24 mouse cellular contexts compared by ENCODE assay signal in the genomic region with DNA sequence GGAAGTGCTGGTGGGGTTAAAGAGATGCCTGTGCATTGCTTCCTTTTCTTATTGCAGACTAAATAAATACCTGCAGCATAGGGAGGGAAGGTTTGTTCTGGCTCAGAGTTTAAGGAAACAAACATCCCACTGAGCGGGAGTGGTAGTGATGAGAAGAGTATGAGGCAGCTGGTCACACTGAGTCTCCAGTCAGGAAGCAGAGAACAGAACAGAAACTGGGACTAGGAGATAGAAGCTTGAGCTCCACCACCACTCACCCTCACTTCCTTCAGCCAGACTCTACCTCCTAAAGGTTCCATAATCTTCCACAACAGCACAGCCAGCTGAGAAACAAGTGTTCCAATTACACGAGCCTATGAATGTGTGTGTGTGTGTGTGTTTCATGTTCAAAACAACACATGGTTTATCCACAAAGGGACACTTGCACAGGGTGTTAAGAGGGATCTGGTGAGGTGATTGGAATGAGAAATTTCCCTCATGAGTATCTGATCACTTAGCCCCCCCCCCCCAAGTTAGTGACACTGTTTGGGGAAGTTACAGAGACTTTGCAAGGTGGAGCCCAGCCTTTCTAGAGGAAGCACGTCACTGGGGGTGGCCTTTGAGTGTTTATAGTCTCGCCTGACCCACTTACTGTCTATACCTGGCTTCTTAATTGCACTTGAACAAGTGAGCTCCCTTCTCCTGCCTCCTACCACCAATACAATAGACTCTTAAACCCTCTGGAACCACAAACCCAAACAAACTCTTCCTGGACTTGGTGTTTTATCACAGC. TPM values are rescaled to one million over a fixed set of nuclear protein-coding genes. Genes with fewer than 3 reads are reported as not detected.
"Had no signal": no experiment of that assay in that cellular context is flagged by ENCODE, and none has a peak within 500 bp of the region (broad histone marks: within the 10 kb centered on the region; RNA-seq: fewer than 3 reads in every experiment).

No protein-coding gene starts in this region.

- H3K27ac ChIP-seq: liver, embryonic 15.5 days; midbrain, embryonic 10.5 days; midbrain, embryonic 12.5 days; neural tube, embryonic 13.5 days; neural tube, embryonic 15.5 days; stomach, embryonic 15.5 days had no signal

- H3K36me3 ChIP-seq: liver, embryonic 15.5 days; midbrain, embryonic 10.5 days; midbrain, embryonic 12.5 days; neural tube, embryonic 13.5 days; neural tube, embryonic 15.5 days; stomach, embryonic 15.5 days had no signal

- H3K27me3 ChIP-seq: liver, embryonic 15.5 days; midbrain, embryonic 12.5 days; neural tube, embryonic 13.5 days; neural tube, embryonic 15.5 days had no signal

- ATAC-seq: liver, postnatal 0 days; midbrain, embryonic 16.5 days had no signal

- H3K9me3 ChIP-seq: liver, embryonic 15.5 days; midbrain, embryonic 10.5 days; midbrain, embryonic 12.5 days; neural tube, embryonic 13.5 days; neural tube, embryonic 15.5 days; stomach, embryonic 15.5 days had no signal

- H3K4me1 ChIP-seq: liver, embryonic 15.5 days; midbrain, embryonic 10.5 days; midbrain, embryonic 12.5 days; neural tube, embryonic 13.5 days; neural tube, embryonic 15.5 days; stomach, embryonic 15.5 days had no signal

- H3K4me2 ChIP-seq: liver, embryonic 15.5 days; lung, embryonic 14.5 days; midbrain, embryonic 12.5 days; neural tube, embryonic 13.5 days; neural tube, embryonic 15.5 days; stomach, embryonic 15.5 days had no signal

- H3K9ac ChIP-seq: liver, embryonic 15.5 days; liver, postnatal 0 days; lung, embryonic 14.5 days; midbrain, embryonic 12.5 days; neural tube, embryonic 13.5 days; neural tube, embryonic 15.5 days; stomach, embryonic 15.5 days had no signal

- H3K4me3 ChIP-seq: liver, embryonic 15.5 days; midbrain, embryonic 10.5 days; midbrain, embryonic 12.5 days; myocyte; neural tube, embryonic 13.5 days; neural tube, embryonic 15.5 days; stomach, embryonic 15.5 days had no signal

- DNase-seq: liver, postnatal 0 days; lung, embryonic 14.5 days; lung, postnatal 10 days; lung, postnatal 4 days; midbrain, embryonic 14.5 days; retina, postnatal 1 day; right cerebral cortex, adult 18-20 months; right cerebral cortex, postnatal 14 days; thymus, adult 18-20 months; thymus, postnatal 14 days; thymus, postnatal 36 days had no signal

RNA-seq across cellular contexts. Expression of a gene that starts 6.2 kb away (rescaled TPM):
- total RNA-seq: megakaryocyte-erythroid progenitor cell, adult 5-6 weeks had no signal
- polyA plus RNA-seq: liver, embryonic 15.5 days; liver, postnatal 0 days; lung, embryonic 14.5 days; lung, embryonic 16.5 days; midbrain, embryonic 10.5 days; midbrain, embryonic 12.5 days; midbrain, embryonic 14.5 days; midbrain, embryonic 16.5 days; myocyte; neural tube, embryonic 11.5 days; neural tube, embryonic 13.5 days; neural tube, embryonic 15.5 days; spleen, adult 2 months; stomach, embryonic 15.5 days; thymus, postnatal 0 days had no signal

RNA-seq across cellular contexts. Expression of a gene that starts 22.0 kb away (rescaled TPM):
- total RNA-seq: megakaryocyte-erythroid progenitor cell, adult 5-6 weeks had no signal
- polyA plus RNA-seq: liver, embryonic 15.5 days; liver, postnatal 0 days; thymus, postnatal 0 days had no signal
